Mouse (Mus musculus) hindbrain, embryonic 15.5 days (tissue): ENCODE results near the gene Cacna2d3. TPM values are rescaled to one million over a fixed set of nuclear protein-coding genes. Genes with fewer than 3 reads are reported as not detected.
A peak's percentile ranks its signal among the peaks of the same experiment; 100 is the strongest.

Source experiments
- ATAC-seq: fragments of 200-750 bp; cut with Nextera tagmentation; 2 replicates; pipeline ENCODE4 v1.8.0; 2017; ENCODE audit warnings: low read depth, moderate number of reproducible peaks, moderate TSS enrichment; ENCODE audit not compliant: low FRiP score
- H3K27ac ChIP-seq: fragments of 300-500 bp; sonication (generic); replicated peaks from 2 replicates; pipeline ENCODE4 v1.5.1; 2015; ENCODE audit warnings: mild to moderate bottlenecking, inconsistent platforms
- H3K27me3 ChIP-seq: fragments of 300-500 bp; sonication (generic); 2 replicates; pipeline ENCODE4 v1.6.1; 2015; ENCODE audit warnings: control low read depth, inconsistent platforms
- H3K36me3 ChIP-seq: fragments of 300-500 bp; sonication (generic); 2 replicates; pipeline ENCODE4 v1.6.1; 2015; ENCODE audit warnings: control low read depth, inconsistent platforms
- H3K4me1 ChIP-seq: fragments of 300-500 bp; sonication (generic); replicated peaks from 2 replicates; pipeline ENCODE4 v1.6.1; 2015; ENCODE audit warnings: control low read depth, inconsistent platforms
- H3K4me2 ChIP-seq: fragments of 300-500 bp; sonication (generic); 2 replicates; pipeline ENCODE4 v1.6.1; 2015; ENCODE audit warnings: moderate library complexity, mild to moderate bottlenecking, inconsistent platforms
- H3K4me3 ChIP-seq: fragments of 300-500 bp; sonication (generic); 2 replicates; pipeline ENCODE4 v1.5.1; 2015; ENCODE audit warnings: mild to moderate bottlenecking, inconsistent platforms
- H3K9ac ChIP-seq: fragments of 300-500 bp; sonication (generic); 2 replicates; pipeline ENCODE4 v1.6.1; 2015; ENCODE audit warnings: inconsistent platforms
- H3K9me3 ChIP-seq: fragments of 300-500 bp; sonication (generic); 2 replicates; pipeline ENCODE4 v1.6.1; 2016; ENCODE audit warnings: control low read depth, inconsistent platforms
- WGBS: fragments of 180-500 bp; shearing (Covaris S2); methylation state at CpG from one replicate; pipeline ENCODE4 v1.1.7; 2015; 5-methylcytosine and 5-hydroxymethylcytosine counted together
- polyA plus RNA-seq: library from polyadenylated mRNA; unstranded; fragments of >200 nt; fragmentation: Nextera tagmentation; extraction: Ambion mirVana; gene quantifications from 2 replicates; pipeline ENCODE4 v1.2.1, GENCODE M21; 2015

Gene Cacna2d3
- polyA plus RNA-seq, 1 experiment from 2014 or later: 47.1 TPM

GRCm38 (mm10) chr14:28996569-28996968 is 725.1 kb downstream of the Cacna2d3 start:
- ATAC-seq: no peak
- no peak overlapping the region for H3K4me2 ChIP-seq
- H3K27me3 ChIP-seq: no peaks in the 10 kb centered on the region
- no peak overlapping the region for H3K9ac ChIP-seq
- H3K36me3 ChIP-seq: no peaks in the 10 kb centered on the region
- no peak overlapping the region for H3K4me3 ChIP-seq
- no peaks in the 10 kb centered on the region for H3K4me1 ChIP-seq
- WGBS: 97% methylated on average over 3 of the region's 3 CpGs
- no peaks in the 10 kb centered on the region for H3K9me3 ChIP-seq
- H3K27ac ChIP-seq: no peak overlapping the region

- H3K36me3 ChIP-seq: no peaks in the 10 kb centered on the region
- no peak overlapping the region for H3K27ac ChIP-seq
- 77% methylated on average over 7 of the region's 7 CpGs for WGBS
- no peaks in the 10 kb centered on the region for H3K9me3 ChIP-seq
- no peak overlapping the region for H3K4me2 ChIP-seq
- no peaks in the 10 kb centered on the region for H3K4me1 ChIP-seq
- H3K27me3 ChIP-seq: no peaks in the 10 kb centered on the region
- no peak overlapping the region for H3K4me3 ChIP-seq
- H3K9ac ChIP-seq: no peak overlapping the region
- ATAC-seq: no peak
Observed at GRCm38 (mm10) chr14:28988211-28988900, 733.3 kb downstream of the Cacna2d3 start.

GRCm38 (mm10) chr14:28984276-28984675 is 737.4 kb downstream of the Cacna2d3 start:
- Histone ChIP-seq H3K4me1 (no peaks in the 10 kb centered on the region), H3K9me3 (no peaks in the 10 kb centered on the region), H3K9ac (no peak overlapping the region), H3K36me3 (no peaks in the 10 kb centered on the region), H3K27ac (no peak overlapping the region), H3K4me3 (no peak overlapping the region), H3K27me3 (no peaks in the 10 kb centered on the region), H3K4me2 (no peak overlapping the region)
- ATAC-seq: no peak
- WGBS: 75% methylated on average over 2 of the region's 2 CpGs

GRCm38 (mm10) chr14:28980482-28980881 is 741.2 kb downstream of the Cacna2d3 start:
- no peak overlapping the region for H3K9ac ChIP-seq
- H3K4me1 ChIP-seq: no peaks in the 10 kb centered on the region
- H3K36me3 ChIP-seq: no peaks in the 10 kb centered on the region
- no peak overlapping the region for H3K4me2 ChIP-seq
- WGBS: 42% methylated on average over 3 of the region's 3 CpGs
- H3K27ac ChIP-seq: no peak overlapping the region
- no peaks in the 10 kb centered on the region for H3K27me3 ChIP-seq
- no peak for ATAC-seq
- H3K9me3 ChIP-seq: no peaks in the 10 kb centered on the region
- no peak overlapping the region for H3K4me3 ChIP-seq

GRCm38 (mm10) chr14:28979230-28979629 is 742.4 kb downstream of the Cacna2d3 start:
- Histone ChIP-seq H3K36me3 (no peaks in the 10 kb centered on the region), H3K9me3 (no peaks in the 10 kb centered on the region), H3K4me1 (no peaks in the 10 kb centered on the region), H3K9ac (no peak overlapping the region), H3K4me2 (no peak overlapping the region), H3K27me3 (no peaks in the 10 kb centered on the region), H3K27ac (no peak overlapping the region), H3K4me3 (no peak overlapping the region)
- ATAC-seq: no peak
- WGBS: 88% methylated on average over 2 of the region's 2 CpGs

GRCm38 (mm10) chr14:28972620-28973019 is 749.0 kb downstream of the Cacna2d3 start:
- ATAC-seq: no peak
- Histone ChIP-seq H3K27ac (no peak overlapping the region), H3K27me3 (no peaks in the 10 kb centered on the region), H3K4me3 (no peak overlapping the region), H3K9me3 (no peaks in the 10 kb centered on the region), H3K4me1 (no peaks in the 10 kb centered on the region), H3K4me2 (no peak overlapping the region), H3K36me3 (no peaks in the 10 kb centered on the region), H3K9ac (no peak overlapping the region)
- WGBS: 50% methylated on average over 5 of the region's 5 CpGs

GRCm38 (mm10) chr14:28969247-28969646 is 752.4 kb downstream of the Cacna2d3 start:
- Histone ChIP-seq H3K4me1 (no peaks in the 10 kb centered on the region), H3K27me3 (no peaks in the 10 kb centered on the region), H3K36me3 (no peaks in the 10 kb centered on the region), H3K4me3 (no peak overlapping the region), H3K9me3 (no peaks in the 10 kb centered on the region), H3K27ac (no peak overlapping the region), H3K4me2 (no peak overlapping the region), H3K9ac (no peak overlapping the region)
- WGBS: 90% methylated on average over 4 of the region's 4 CpGs
- ATAC-seq: no peak

GRCm38 (mm10) chr14:28966881-28967280 is 754.8 kb downstream of the Cacna2d3 start:
- H3K4me2 ChIP-seq: no peak overlapping the region
- H3K36me3 ChIP-seq: no peaks in the 10 kb centered on the region
- no peak overlapping the region for H3K4me3 ChIP-seq
- H3K27ac ChIP-seq: no peak overlapping the region
- H3K9ac ChIP-seq: no peak overlapping the region
- no peaks in the 10 kb centered on the region for H3K27me3 ChIP-seq
- H3K4me1 ChIP-seq: no peaks in the 10 kb centered on the region
- no peak for ATAC-seq
- H3K9me3 ChIP-seq: no peaks in the 10 kb centered on the region

- no peak overlapping the region for H3K9ac ChIP-seq
- H3K27ac ChIP-seq: no peak overlapping the region
- no peak for ATAC-seq
- no peak overlapping the region for H3K4me2 ChIP-seq
- peaks cover 18% of the 10 kb centered on the region for H3K4me1 ChIP-seq
- no peaks in the 10 kb centered on the region for H3K36me3 ChIP-seq
- H3K4me3 ChIP-seq: no peak overlapping the region
- 81% methylated on average over 5 of the region's 5 CpGs for WGBS
- H3K27me3 ChIP-seq: no peaks in the 10 kb centered on the region
- no peaks in the 10 kb centered on the region for H3K9me3 ChIP-seq
Observed at GRCm38 (mm10) chr14:28961379-28961778, 760.3 kb downstream of the Cacna2d3 start.

- ATAC-seq: peak; percentile 39; the same call in 1 of the 2 replicates
- no peak overlapping the region for H3K4me2 ChIP-seq
- peak overlapping the region; percentile 51 for H3K27ac ChIP-seq
- no peaks in the 10 kb centered on the region for H3K36me3 ChIP-seq
- no peak overlapping the region for H3K9ac ChIP-seq
- H3K27me3 ChIP-seq: no peaks in the 10 kb centered on the region
- peaks cover 30% of the 10 kb centered on the region for H3K4me1 ChIP-seq
- H3K9me3 ChIP-seq: no peaks in the 10 kb centered on the region
- 24% methylated on average over 3 of the region's 3 CpGs for WGBS
- H3K4me3 ChIP-seq: no peak overlapping the region
Observed at GRCm38 (mm10) chr14:28959042-28959441, 762.6 kb downstream of the Cacna2d3 start.

- 14% methylated on average over 6 of the region's 6 CpGs for WGBS
- H3K9ac ChIP-seq: no peak overlapping the region
- H3K4me1 ChIP-seq: peaks cover 34% of the 10 kb centered on the region
Observed at GRCm38 (mm10) chr14:28958131-28959015, 763.3 kb downstream of the Cacna2d3 start.

GRCm38 (mm10) chr14:28955181-28955580 is 766.5 kb downstream of the Cacna2d3 start:
- Histone ChIP-seq H3K27ac (no peak overlapping the region), H3K9me3 (no peaks in the 10 kb centered on the region), H3K27me3 (no peaks in the 10 kb centered on the region), H3K4me2 (no peak overlapping the region), H3K4me3 (no peak overlapping the region), H3K9ac (no peak overlapping the region), H3K4me1 (peaks cover 35% of the 10 kb centered on the region), H3K36me3 (no peaks in the 10 kb centered on the region)
- 5% methylated on average over 3 of the region's 3 CpGs for WGBS
- ATAC-seq: no peak

More at GRCm38 (mm10) chr14:28958131-28959015, 763.3 kb downstream of the Cacna2d3 start:
- Histone ChIP-seq H3K9me3 (no peaks in the 10 kb centered on the region), H3K27me3 (no peaks in the 10 kb centered on the region), H3K4me2 (0 out of 2 replicates have a peak overlapping the region, but pooled peaks have one; percentile 12), H3K27ac (peak overlapping the region; percentile 51), H3K36me3 (no peaks in the 10 kb centered on the region), H3K4me3 (no peak overlapping the region)
- ATAC-seq: peak; percentile 90
